Mouse (Mus musculus): ENCODE data around the gene Zcchc24.

DNA sequence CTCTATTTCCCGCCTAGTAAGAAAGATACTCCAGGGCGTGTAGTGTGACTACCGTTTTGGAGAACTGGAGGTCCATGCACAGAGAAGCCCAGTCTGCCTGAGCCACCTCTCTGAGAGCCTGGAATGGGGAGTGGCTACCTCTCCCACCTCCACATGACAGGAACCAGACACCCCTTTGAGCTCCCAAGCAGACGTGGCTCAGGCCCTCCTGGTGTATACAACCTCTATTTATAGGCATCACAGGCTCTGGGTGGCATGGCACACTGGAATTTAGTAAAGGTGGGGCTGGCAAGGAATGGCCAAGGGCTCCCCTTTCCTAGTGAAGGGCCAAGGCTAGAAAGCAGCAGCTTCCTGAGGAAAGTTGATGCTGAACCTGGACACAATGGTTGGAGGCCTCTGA, 10.9 kb downstream of the Zcchc24 start:
- TF ChIP-seq CTCF (IDR thresholded peaks at IDR 0.05; ENCODE audit: low read depth, low read length) (no peak), POLR2A (IDR thresholded peaks at IDR 0.05; ENCODE audit: extremely low read depth, insufficient read depth, low read length) (no peak)
